Mouse (Mus musculus): ENCODE measurements around the gene Ptch2. TPM values are rescaled to one million over a fixed set of nuclear protein-coding genes. Genes with fewer than 3 reads are reported as not detected.

The Ptch2 gene
- polyA plus RNA-seq, 1 experiment from 2014 or later, result 4.0 TPM

Small RNAs within 50 kb of the gene (microRNA-seq; reads per million reads assigned to microRNA genes)
- gene Gm22398, result not detected

Other genes starting within 250 kb of the Ptch2 start
- gene Zswim5, start 218.7 kb upstream of the Ptch2 start, polyA plus RNA-seq (2015; fragmentation: Nextera tagmentation; extraction: Ambion mirVana), result 12.8 TPM in 2 replicates
- 81.6 and 88.2 TPM in 2 replicates for gene Urod, start 101.7 kb upstream of the Ptch2 start, polyA plus RNA-seq (2015; fragmentation: Nextera tagmentation; extraction: Ambion mirVana)
- gene Hectd3, start 100.8 kb upstream of the Ptch2 start, polyA plus RNA-seq (2015; fragmentation: Nextera tagmentation; extraction: Ambion mirVana), result 17.4 and 17.9 TPM in 2 replicates
- gene Eif2b3, start 76.7 kb upstream of the Ptch2 start, polyA plus RNA-seq (2015; fragmentation: Nextera tagmentation; extraction: Ambion mirVana), result 42.5 and 45.7 TPM in 2 replicates
- 3.1 and 3.9 TPM in 2 replicates for gene Btbd19, start 29.6 kb downstream of the Ptch2 start, polyA plus RNA-seq (2015; fragmentation: Nextera tagmentation; extraction: Ambion mirVana)
- 0.40 TPM in 1 of 2 replicates, not detected in the other for gene Tctex1d4, start 30.7 kb downstream of the Ptch2 start, polyA plus RNA-seq (2015; fragmentation: Nextera tagmentation; extraction: Ambion mirVana)
- gene Plk3, start 37.9 kb downstream of the Ptch2 start, polyA plus RNA-seq (2015; fragmentation: Nextera tagmentation; extraction: Ambion mirVana), result 11.4 and 12.0 TPM in 2 replicates
- gene Rps8, start 60.2 kb downstream of the Ptch2 start, polyA plus RNA-seq (2015; fragmentation: Nextera tagmentation; extraction: Ambion mirVana), result 667 and 710 TPM in 2 replicates
- 68.4 and 74.1 TPM in 2 replicates for gene Kif2c, start 86.6 kb downstream of the Ptch2 start, polyA plus RNA-seq (2015; fragmentation: Nextera tagmentation; extraction: Ambion mirVana)
- gene Tmem53, start 155.9 kb downstream of the Ptch2 start, polyA plus RNA-seq (2015; fragmentation: Nextera tagmentation; extraction: Ambion mirVana), result 6.7 and 6.9 TPM in 2 replicates
- 0.38 and 0.65 TPM in 2 replicates for gene Armh1, start 156.1 kb downstream of the Ptch2 start, polyA plus RNA-seq (2015; fragmentation: Nextera tagmentation; extraction: Ambion mirVana)